Mouse (Mus musculus) G1E (cell line): Measurements from ENCODE around the gene Cdh15.

Source experiments
- CTCF ChIP-seq: IDR thresholded peaks from 2 replicates; pipeline ENCODE4 v1.5.1; 2012; ENCODE audit warnings: low read depth, low read length, inconsistent platforms, mixed read lengths
- GATA2 ChIP-seq: IDR thresholded peaks from 2 replicates; pipeline ENCODE4 v1.6.1; 2012; ENCODE audit warnings: low read depth, low read length, inconsistent platforms, borderline replicate concordance
- POLR2AphosphoS5 ChIP-seq: IDR thresholded peaks from 2 replicates; pipeline ENCODE4 v1.6.1; 2012; ENCODE audit warnings: low read depth, low read length, inconsistent platforms; ENCODE audit not compliant: insufficient replicate concordance

DNA sequence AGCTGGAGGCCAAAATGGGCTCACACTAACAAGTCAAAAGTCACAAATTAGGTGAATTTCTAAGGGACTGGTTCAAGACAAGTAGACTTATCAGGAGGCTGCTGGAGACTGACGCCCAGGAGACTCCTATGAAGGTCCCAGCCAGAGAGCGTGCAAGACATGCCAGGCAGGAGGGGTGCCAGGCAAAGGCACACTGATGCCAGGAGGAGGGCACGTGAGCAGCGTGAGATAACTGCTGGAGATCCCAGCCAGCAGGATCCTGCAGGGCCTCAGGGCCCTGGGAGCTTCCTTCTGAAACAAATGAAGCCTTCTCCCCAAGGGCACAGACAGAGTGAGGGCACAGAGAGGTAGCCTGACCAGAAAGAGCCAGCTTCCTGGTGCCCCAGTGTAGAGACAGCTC, 39.9 kb upstream of the Cdh15 start:
- TF ChIP-seq CTCF (no peak), GATA2 (no peak), POLR2AphosphoS5 (no peak)
